Mouse (Mus musculus): Measurements from ENCODE around the gene Kdm6b. TPM values are rescaled to one million over a fixed set of nuclear protein-coding genes. Genes with fewer than 3 reads are reported as not detected.

Kdm6b gene
- 23.3 and 28.4 TPM in 2 replicates for polyA plus RNA-seq (2011; ENCODE audit: insufficient read depth, insufficient read length, low read depth, missing spikeins)

DNA sequence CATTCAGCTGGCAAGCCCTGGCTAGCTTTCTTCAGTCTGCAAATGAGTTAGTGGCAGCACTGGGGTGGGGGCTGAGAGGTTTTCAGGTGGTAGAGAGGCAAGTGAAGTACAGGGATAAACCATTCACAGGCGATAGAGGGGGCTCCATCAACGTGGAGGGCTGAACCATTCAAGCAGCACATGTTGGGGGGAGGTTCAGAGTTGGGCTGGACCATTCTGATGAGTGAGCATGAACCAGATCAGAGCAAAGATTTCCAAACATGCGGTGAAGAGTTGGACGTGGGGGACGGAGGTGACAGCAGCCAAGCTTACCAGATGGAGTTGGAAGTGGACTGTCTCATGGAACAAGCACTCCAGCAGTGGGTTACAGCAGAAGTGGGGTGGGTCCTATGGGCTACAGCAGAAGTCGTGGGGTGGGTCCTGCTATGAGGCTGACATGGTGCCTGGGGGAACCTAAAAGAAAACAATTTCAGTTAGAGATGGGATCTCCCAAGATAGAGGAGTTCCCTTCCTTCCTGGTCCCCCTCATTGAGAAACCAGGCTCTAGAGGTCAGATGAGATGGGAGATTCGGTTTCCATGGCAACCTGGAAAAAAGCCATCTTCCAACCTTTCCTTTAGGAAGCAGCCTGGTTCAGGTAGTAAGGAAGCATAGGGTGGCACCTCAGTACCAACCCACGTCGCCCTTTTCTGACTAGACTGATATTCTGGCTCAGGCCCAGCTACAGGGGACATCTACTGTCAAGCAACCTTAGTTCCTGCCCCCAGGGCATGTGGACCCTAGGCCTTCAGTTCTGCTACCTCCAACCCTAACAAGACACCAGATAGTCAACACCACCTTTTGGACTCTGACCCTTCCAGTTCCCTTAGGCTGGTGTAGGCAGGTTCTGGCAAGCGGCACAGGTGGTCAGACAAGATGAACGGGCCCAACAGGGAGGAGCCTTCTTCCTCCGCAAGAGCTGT lies at the start of gene Kdm6b:
TSS of gene Kdm6b (minus strand) at position 455 of the 961 bp plus-strand sequence.
- H3K27me3 ChIP-seq (ENCODE audit: control insufficient read depth, insufficient read depth, low read length, poor library complexity, severe bottlenecking), result no peaks in the 10 kb centered on the region

GRCm38 (mm10) chr11:69461568-69461967 lies 48.1 kb upstream of the Kdm6b start:
- Histone ChIP-seq H3K27ac (ENCODE audit: insufficient read depth, low read length) (no peak overlapping the region), H3K9me3 (replicated peaks; ENCODE audit: control insufficient read depth, insufficient read depth, low read length, poor library complexity, severe bottlenecking) (0 out of 2 replicates have a peak, but pooled peaks cover 4% of the 10 kb centered on the region), H3K36me3 (ENCODE audit: control insufficient read depth, insufficient read depth, low read length, poor library complexity, severe bottlenecking) (no peaks in the 10 kb centered on the region), H3K27me3 (ENCODE audit: control insufficient read depth, insufficient read depth, low read length, poor library complexity, severe bottlenecking) (no peaks in the 10 kb centered on the region), H3K4me1 (ENCODE audit: control insufficient read depth, insufficient read depth, low read length) (peaks cover 6% of the 10 kb centered on the region), H3K9ac (ENCODE audit: low read depth, poor library complexity, severe bottlenecking) (no peak overlapping the region), H3K4me3 (ENCODE audit: low read depth, low read length) (no peak overlapping the region)
- no peak for TF ChIP-seq POLR2A (IDR thresholded peaks at IDR 0.05; ENCODE audit: insufficient read depth, low read length)

More for the DNA sequence above, at the start of gene Kdm6b:
- peaks cover 10% of the 10 kb centered on the region for H3K4me1 ChIP-seq (ENCODE audit: control insufficient read depth, insufficient read depth, low read length)
- peak within 1 kb of the TSS; percentile 22 for H3K4me3 ChIP-seq (ENCODE audit: low read depth, low read length)
- TF ChIP-seq EP300 (IDR thresholded peaks at IDR 0.05; ENCODE audit: insufficient read depth, low read depth, low read length) (0 out of 2 replicates have a peak, but pooled peaks have one; percentile 12), POLR2A (IDR thresholded peaks at IDR 0.05; ENCODE audit: insufficient read depth, low read length) (no peak)
- H3K36me3 ChIP-seq (ENCODE audit: control insufficient read depth, insufficient read depth, low read length, poor library complexity, severe bottlenecking), result no peaks in the 10 kb centered on the region
- peak within 1 kb of the TSS; percentile 18; the same call in 1 of the 2 replicates for H3K27ac ChIP-seq (ENCODE audit: insufficient read depth, low read length)
- no peaks in the 10 kb centered on the region for H3K9me3 ChIP-seq (replicated peaks; ENCODE audit: control insufficient read depth, insufficient read depth, low read length, poor library complexity, severe bottlenecking)
- peak within 1 kb of the TSS; percentile 3; the same call in 1 of the 2 replicates for H3K9ac ChIP-seq (ENCODE audit: low read depth, poor library complexity, severe bottlenecking)

GRCm38 (mm10) chr11:69459883-69460282 lies 46.4 kb upstream of the Kdm6b start:
- peaks cover 6% of the 10 kb centered on the region for H3K4me1 ChIP-seq (ENCODE audit: control insufficient read depth, insufficient read depth, low read length)
- H3K4me3 ChIP-seq (ENCODE audit: low read depth, low read length), result no peak overlapping the region
- no peaks in the 10 kb centered on the region for H3K36me3 ChIP-seq (ENCODE audit: control insufficient read depth, insufficient read depth, low read length, poor library complexity, severe bottlenecking)
- no peak overlapping the region for H3K27ac ChIP-seq (ENCODE audit: insufficient read depth, low read length)
- H3K9me3 ChIP-seq (replicated peaks; ENCODE audit: control insufficient read depth, insufficient read depth, low read length, poor library complexity, severe bottlenecking), result 0 out of 2 replicates have a peak, but pooled peaks cover 4% of the 10 kb centered on the region
- no peaks in the 10 kb centered on the region for H3K27me3 ChIP-seq (ENCODE audit: control insufficient read depth, insufficient read depth, low read length, poor library complexity, severe bottlenecking)
- no peak overlapping the region for H3K9ac ChIP-seq (ENCODE audit: low read depth, poor library complexity, severe bottlenecking)
- TF ChIP-seq POLR2A (IDR thresholded peaks at IDR 0.05; ENCODE audit: insufficient read depth, low read length) (no peak), CTCF (IDR thresholded peaks at IDR 0.05; ENCODE audit: low read depth, low read length) (no peak), EP300 (IDR thresholded peaks at IDR 0.05; ENCODE audit: insufficient read depth, low read depth, low read length) (no peak)

- Histone ChIP-seq H3K4me3 (ENCODE audit: low read depth, low read length) (no peak overlapping the region), H3K4me1 (ENCODE audit: control insufficient read depth, insufficient read depth, low read length) (peaks cover 9% of the 10 kb centered on the region), H3K27ac (ENCODE audit: insufficient read depth, low read length) (no peak overlapping the region), H3K36me3 (ENCODE audit: control insufficient read depth, insufficient read depth, low read length, poor library complexity, severe bottlenecking) (no peaks in the 10 kb centered on the region), H3K9ac (ENCODE audit: low read depth, poor library complexity, severe bottlenecking) (no peak overlapping the region), H3K9me3 (replicated peaks; ENCODE audit: control insufficient read depth, insufficient read depth, low read length, poor library complexity, severe bottlenecking) (no peaks in the 10 kb centered on the region), H3K27me3 (ENCODE audit: control insufficient read depth, insufficient read depth, low read length, poor library complexity, severe bottlenecking) (no peaks in the 10 kb centered on the region)
- TF ChIP-seq CTCF (IDR thresholded peaks at IDR 0.05; ENCODE audit: low read depth, low read length), result no peak
- no peak for TF ChIP-seq EP300 (IDR thresholded peaks at IDR 0.05; ENCODE audit: insufficient read depth, low read depth, low read length)
- no peak for TF ChIP-seq POLR2A (IDR thresholded peaks at IDR 0.05; ENCODE audit: insufficient read depth, low read length)
Measured at GRCm38 (mm10) chr11:69457006-69457579, 43.6 kb upstream of the Kdm6b start.

DNA sequence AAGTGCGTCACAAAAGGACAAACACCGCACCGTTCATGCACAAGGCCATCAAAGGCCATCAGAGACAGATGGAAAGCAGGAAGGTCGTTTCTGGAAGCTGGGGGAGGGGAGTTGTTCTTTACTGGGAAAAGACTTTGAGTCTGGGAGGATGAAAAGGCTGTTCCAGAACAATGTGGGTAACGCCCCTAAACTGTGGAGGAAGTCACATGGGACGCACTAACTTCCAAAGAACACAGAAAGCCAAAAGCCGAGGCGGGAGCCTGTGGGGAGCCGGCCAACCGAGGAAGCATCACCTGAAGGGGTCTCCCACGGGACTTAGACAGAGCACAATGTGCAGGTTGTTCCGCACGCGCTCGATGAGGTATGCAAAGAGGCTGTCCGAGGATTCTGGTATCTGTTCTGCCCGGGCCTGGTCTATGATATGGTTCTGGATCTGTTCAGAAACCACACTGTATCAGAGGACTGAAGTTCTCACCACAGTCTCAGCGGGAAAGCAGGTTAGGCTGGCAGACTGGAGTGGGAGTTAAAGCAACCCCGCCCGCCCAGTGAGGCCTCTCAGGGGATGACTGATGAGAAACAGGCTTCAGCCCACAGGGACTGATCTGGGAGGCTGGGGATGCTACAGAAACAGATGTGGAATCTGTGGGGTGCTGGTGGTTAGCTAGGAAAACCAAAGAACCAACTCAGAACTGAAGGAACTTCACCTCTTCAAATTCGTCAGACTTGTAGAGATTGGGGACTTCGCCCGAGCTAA lies 38.8 kb upstream of the Kdm6b start:
- Histone ChIP-seq H3K36me3 (ENCODE audit: control insufficient read depth, insufficient read depth, low read length, poor library complexity, severe bottlenecking) (no peaks in the 10 kb centered on the region), H3K4me3 (ENCODE audit: low read depth, low read length) (peak overlapping the region; percentile 19), H3K27me3 (ENCODE audit: control insufficient read depth, insufficient read depth, low read length, poor library complexity, severe bottlenecking) (no peaks in the 10 kb centered on the region), H3K27ac (ENCODE audit: insufficient read depth, low read length) (no peak overlapping the region), H3K9ac (ENCODE audit: low read depth, poor library complexity, severe bottlenecking) (peak overlapping the region; percentile 42; the same call in 1 of the 2 replicates), H3K9me3 (replicated peaks; ENCODE audit: control insufficient read depth, insufficient read depth, low read length, poor library complexity, severe bottlenecking) (no peaks in the 10 kb centered on the region), H3K4me1 (ENCODE audit: control insufficient read depth, insufficient read depth, low read length) (peaks cover 9% of the 10 kb centered on the region)
- TF ChIP-seq POLR2A (IDR thresholded peaks at IDR 0.05; ENCODE audit: insufficient read depth, low read length), result no peak
- TF ChIP-seq CTCF (IDR thresholded peaks at IDR 0.05; ENCODE audit: low read depth, low read length), result no peak
- 0 out of 2 replicates have a peak, but pooled peaks have one; percentile 47 for TF ChIP-seq EP300 (IDR thresholded peaks at IDR 0.05; ENCODE audit: insufficient read depth, low read depth, low read length)

Data from ES-Bruce4 (cell line).